Mouse (Mus musculus) kidney, embryonic 15.5 days (tissue): ENCODE measurements around the gene Gsg1l2. TPM values are rescaled to one million over a fixed set of nuclear protein-coding genes. Genes with fewer than 3 reads are reported as not detected.
A peak's percentile ranks its signal among the peaks of the same experiment; 100 is the strongest.

Source experiments
- ATAC-seq: fragments of 200-750 bp; cut with Nextera tagmentation; replicated peaks from 2 replicates; pipeline ENCODE4 v1.8.0; 2017; ENCODE audit warnings: moderate TSS enrichment; ENCODE audit not compliant: low FRiP score
- H3K27ac ChIP-seq: fragments of 300-500 bp; sonication (generic); 2 replicates; pipeline ENCODE4 v1.5.1; 2015; ENCODE audit warnings: mild to moderate bottlenecking, inconsistent platforms
- H3K27me3 ChIP-seq: fragments of 300-500 bp; sonication (generic); 2 replicates; pipeline ENCODE4 v1.6.1; 2015; ENCODE audit warnings: inconsistent platforms
- H3K36me3 ChIP-seq: fragments of 300-500 bp; sonication (generic); 2 replicates; pipeline ENCODE4 v1.6.1; 2015; ENCODE audit warnings: inconsistent platforms
- H3K4me1 ChIP-seq: fragments of 300-500 bp; sonication (generic); 2 replicates; pipeline ENCODE4 v1.6.1; 2015; ENCODE audit warnings: inconsistent platforms
- H3K4me2 ChIP-seq: fragments of 300-500 bp; sonication (generic); 2 replicates; pipeline ENCODE4 v1.6.1; 2015; ENCODE audit warnings: moderate library complexity, mild to moderate bottlenecking, inconsistent platforms
- H3K4me3 ChIP-seq: fragments of 300-500 bp; sonication (generic); replicated peaks from 2 replicates; pipeline ENCODE4 v1.5.1; 2015; ENCODE audit warnings: mild to moderate bottlenecking, inconsistent platforms
- H3K9ac ChIP-seq: fragments of 300-500 bp; sonication (generic); 2 replicates; pipeline ENCODE4 v1.6.1; 2015; ENCODE audit warnings: mild to moderate bottlenecking, inconsistent platforms
- H3K9me3 ChIP-seq: fragments of 300-500 bp; sonication (generic); replicated peaks from 2 replicates; pipeline ENCODE4 v1.6.1; 2016; ENCODE audit warnings: inconsistent platforms
- WGBS: fragments of 180-500 bp; shearing (Covaris S2); methylation state at CpG from one replicate; pipeline ENCODE4 v1.1.7; 2015; ENCODE audit warnings: mixed read lengths; 5-methylcytosine and 5-hydroxymethylcytosine counted together
- polyA plus RNA-seq: library from polyadenylated mRNA; unstranded; fragments of >200 nt; fragmentation: Nextera tagmentation; extraction: Ambion mirVana; gene quantifications from 2 replicates; pipeline ENCODE4 v1.2.1, GENCODE M21; 2015

Gene Gsg1l2
- polyA plus RNA-seq, 1 experiment from 2014 or later = not detected

- no peaks in the 10 kb centered on the region for H3K27me3 ChIP-seq
- ATAC-seq = no peak
- no peak overlapping the region for H3K27ac ChIP-seq
- 33% methylated on average over 12 of the region's 12 CpGs for WGBS
- H3K4me2 ChIP-seq = peak overlapping the region; percentile 1; the same call in 1 of the 2 replicates
- H3K4me3 ChIP-seq = no peak overlapping the region
- H3K9ac ChIP-seq = no peak overlapping the region
- H3K4me1 ChIP-seq = peaks cover 3% of the 10 kb centered on the region
- H3K9me3 ChIP-seq = no peaks in the 10 kb centered on the region
- no peaks in the 10 kb centered on the region for H3K36me3 ChIP-seq
Measured at GRCm38 (mm10) chr11:67828360-67829059, 54.1 kb downstream of the Gsg1l2 start.

GRCm38 (mm10) chr11:67829530-67829929, 55.1 kb downstream of the Gsg1l2 start:
- no peak for ATAC-seq
- no peaks in the 10 kb centered on the region for H3K36me3 ChIP-seq
- H3K9ac ChIP-seq = no peak overlapping the region
- WGBS = 72% methylated on average over 6 of the region's 6 CpGs
- H3K9me3 ChIP-seq = no peaks in the 10 kb centered on the region
- no peak overlapping the region for H3K27ac ChIP-seq
- H3K4me1 ChIP-seq = peaks cover 3% of the 10 kb centered on the region
- H3K27me3 ChIP-seq = no peaks in the 10 kb centered on the region
- H3K4me2 ChIP-seq = no peak overlapping the region
- H3K4me3 ChIP-seq = no peak overlapping the region

- ATAC-seq = no peak
- Histone ChIP-seq H3K4me1 (peaks cover 3% of the 10 kb centered on the region), H3K4me2 (no peak overlapping the region), H3K9ac (no peak overlapping the region), H3K4me3 (no peak overlapping the region), H3K27ac (no peak overlapping the region), H3K36me3 (no peaks in the 10 kb centered on the region), H3K9me3 (no peaks in the 10 kb centered on the region), H3K27me3 (no peaks in the 10 kb centered on the region)
- WGBS = 72% methylated on average over 5 of the region's 5 CpGs
Measured at GRCm38 (mm10) chr11:67831820-67832219, 57.4 kb downstream of the Gsg1l2 start.

DNA sequence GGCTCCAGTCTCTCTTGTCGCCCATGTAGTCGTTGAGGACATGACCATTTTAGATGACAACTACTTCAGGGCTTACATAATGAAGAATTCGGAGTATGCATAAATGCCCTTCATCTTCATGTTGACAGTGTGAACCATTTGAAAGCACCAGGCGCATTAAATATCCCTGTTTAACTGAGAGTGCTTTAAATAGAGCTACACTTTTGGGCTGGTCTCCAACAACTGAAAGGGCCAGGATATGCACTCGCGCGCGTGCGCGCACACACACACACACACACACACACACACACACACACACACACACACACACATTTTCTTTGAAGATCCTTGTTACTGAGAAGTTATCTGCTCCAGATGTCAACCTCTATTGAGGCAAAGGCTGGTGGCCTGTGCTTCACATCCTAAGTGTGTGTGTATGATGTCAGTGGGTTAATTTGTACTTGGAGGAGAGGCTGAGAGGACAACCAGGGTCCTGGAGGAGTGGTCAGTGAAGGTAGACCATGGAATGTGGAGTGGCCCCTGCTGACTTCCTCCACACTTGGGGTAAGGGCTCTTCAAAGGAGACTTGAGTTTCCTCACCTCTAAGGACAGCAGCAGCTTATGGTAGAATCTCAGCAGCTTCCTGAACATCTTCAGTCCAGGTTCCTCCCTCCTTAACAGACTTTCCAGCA, 61.1 kb downstream of the Gsg1l2 start:
- no peak for ATAC-seq
- Histone ChIP-seq H3K4me3 (no peak overlapping the region), H3K9ac (no peak overlapping the region), H3K4me2 (no peak overlapping the region), H3K36me3 (no peaks in the 10 kb centered on the region), H3K4me1 (no peaks in the 10 kb centered on the region), H3K9me3 (no peaks in the 10 kb centered on the region), H3K27me3 (no peaks in the 10 kb centered on the region), H3K27ac (no peak overlapping the region)
- WGBS = 96% methylated on average over 10 of the region's 10 CpGs

Other genes with a start within 250 kb of the Gsg1l2 start
- gene Rcvrn, start 79.3 kb upstream of the Gsg1l2 start, polyA plus RNA-seq = not detected in 2 replicates
- gene Glp2r, start 3.5 kb upstream of the Gsg1l2 start, polyA plus RNA-seq = 0.17 and 0.19 TPM in 2 replicates
- 0.87 and 2.1 TPM in 2 replicates for gene Dhrs7c, start 23.6 kb downstream of the Gsg1l2 start, polyA plus RNA-seq
- 2.0 and 2.6 TPM in 2 replicates for gene Usp43, start 147.5 kb downstream of the Gsg1l2 start, polyA plus RNA-seq
- gene Cfap52, start 191.0 kb downstream of the Gsg1l2 start, polyA plus RNA-seq = 1.2 and 1.5 TPM in 2 replicates
- 51.1 and 52.4 TPM in 2 replicates for gene Stx8, start 191.6 kb downstream of the Gsg1l2 start, polyA plus RNA-seq